Mouse (Mus musculus): ENCODE data around the gene Olfr6. TPM values are rescaled to one million over a fixed set of nuclear protein-coding genes. Genes with fewer than 3 reads are reported as not detected.

Olfr6 gene
- polyA plus RNA-seq (2014; fragmentation: Illumina TruSeq; extraction: RNeasy Lipid Tissue Mini Kit (QIAGEN cat#74804); ENCODE audit: low read depth, low replicate concordance) = not detected

GRCm38 (mm10) chr7:106963837-106964236 lies at the start of gene Olfr6:
TSS of gene Olfr6 (minus strand) at chr7:106963937.

DNA sequence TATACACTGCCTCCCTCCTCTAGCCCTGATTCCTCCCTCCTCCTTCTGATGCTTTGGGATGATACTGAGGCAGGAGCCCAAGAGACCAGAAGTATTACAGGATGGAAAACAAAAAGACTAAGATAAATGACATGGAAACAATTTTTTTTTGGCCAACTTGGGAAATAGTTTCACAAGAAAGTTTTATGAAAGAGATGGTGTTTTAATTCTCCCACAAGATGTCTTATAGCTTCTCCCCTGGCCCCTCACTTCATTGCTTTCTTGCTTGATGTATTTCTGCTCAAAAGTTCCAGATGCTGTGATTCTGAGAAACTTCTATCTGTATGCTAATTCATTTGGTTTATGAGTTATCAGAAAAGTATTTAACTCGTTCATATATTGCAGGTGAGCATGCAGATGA lies 42.2 kb upstream of the Olfr6 start, which contains the start of gene Olfr2:
TSS of gene Olfr2 (minus strand) at position 101 of the 400 bp plus-strand sequence.

DNA sequence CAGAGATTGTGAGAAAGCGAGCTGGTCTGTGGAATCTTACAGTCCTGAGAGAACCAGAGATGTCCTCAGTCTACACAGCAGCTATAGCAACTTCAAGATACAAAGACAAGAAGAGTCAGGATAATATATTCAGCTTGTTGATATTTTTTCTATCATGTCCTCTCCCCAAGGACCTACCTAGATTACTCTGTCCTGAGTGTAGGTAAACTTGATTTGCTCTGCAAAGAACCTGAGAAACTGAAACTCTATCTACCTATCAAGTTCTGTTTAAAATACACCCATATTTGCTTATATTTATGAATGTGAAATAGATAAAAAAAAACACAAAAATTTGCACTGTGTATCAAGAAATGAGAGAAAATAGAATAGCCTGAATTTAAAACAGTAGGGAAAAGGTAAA lies 11.6 kb upstream of the Olfr6 start, which contains the start of gene Olfr711:
TSS of gene Olfr711 (minus strand) at position 101 of the 400 bp plus-strand sequence.

GRCm38 (mm10) chr7:106948212-106948611 lies 15.5 kb downstream of the Olfr6 start, which contains the start of gene Olfr710:
TSS of gene Olfr710 (minus strand) at chr7:106948312.

GRCm38 (mm10) chr7:106932119-106932518 lies 31.6 kb downstream of the Olfr6 start, which contains the start of gene Olfr709-ps1:
TSS of gene Olfr709-ps1 (minus strand) at chr7:106932219.

DNA sequence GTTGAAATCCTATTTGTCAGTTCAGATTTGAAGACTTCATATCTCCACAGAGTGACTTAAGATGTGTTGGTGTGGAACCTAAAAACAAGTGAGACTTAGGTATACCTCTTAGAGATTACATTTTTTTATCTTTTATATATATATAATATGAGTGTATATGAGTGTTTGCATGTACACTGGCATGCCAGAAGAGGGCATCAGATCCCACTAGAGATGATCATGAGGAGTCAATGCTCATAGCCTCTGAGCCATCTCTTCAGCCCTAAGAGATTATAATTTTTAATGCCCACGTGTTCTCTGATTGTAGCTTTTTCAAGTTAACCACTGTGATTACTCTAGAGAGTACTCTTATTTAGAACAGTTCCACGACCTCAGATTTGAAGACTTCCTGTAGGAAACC lies 56.1 kb downstream of the Olfr6 start, which contains the start of gene Olfr1532-ps1:
TSS of gene Olfr1532-ps1 (plus strand) at position 326 of the 400 bp plus-strand sequence.

Other genes starting within 250 kb of the Olfr6 start
- gene Olfr695, start 247.5 kb downstream of the Olfr6 start, polyA plus RNA-seq (2014; fragmentation: Illumina TruSeq; extraction: RNeasy Lipid Tissue Mini Kit (QIAGEN cat#74804); ENCODE audit: low read depth, low replicate concordance) = not detected
- not detected for gene Olfr697, start 221.5 kb downstream of the Olfr6 start, polyA plus RNA-seq (2014; fragmentation: Illumina TruSeq; extraction: RNeasy Lipid Tissue Mini Kit (QIAGEN cat#74804); ENCODE audit: low read depth, low replicate concordance)
- gene Olfr698, start 208.5 kb downstream of the Olfr6 start, polyA plus RNA-seq (2014; fragmentation: Illumina TruSeq; extraction: RNeasy Lipid Tissue Mini Kit (QIAGEN cat#74804); ENCODE audit: low read depth, low replicate concordance) = not detected
- not detected for gene Olfr699, start 170.7 kb downstream of the Olfr6 start, polyA plus RNA-seq (2014; fragmentation: Illumina TruSeq; extraction: RNeasy Lipid Tissue Mini Kit (QIAGEN cat#74804); ENCODE audit: low read depth, low replicate concordance)
- gene Olfr700, start 155.1 kb downstream of the Olfr6 start, polyA plus RNA-seq (2014; fragmentation: Illumina TruSeq; extraction: RNeasy Lipid Tissue Mini Kit (QIAGEN cat#74804); ENCODE audit: low read depth, low replicate concordance) = not detected
- gene Olfr701, start 149.8 kb downstream of the Olfr6 start, polyA plus RNA-seq (2014; fragmentation: Illumina TruSeq; extraction: RNeasy Lipid Tissue Mini Kit (QIAGEN cat#74804); ENCODE audit: low read depth, low replicate concordance) = not detected
- not detected for gene Olfr702, start 130.0 kb downstream of the Olfr6 start, polyA plus RNA-seq (2014; fragmentation: Illumina TruSeq; extraction: RNeasy Lipid Tissue Mini Kit (QIAGEN cat#74804); ENCODE audit: low read depth, low replicate concordance)
- gene Olfr703, start 120.6 kb downstream of the Olfr6 start, polyA plus RNA-seq (2014; fragmentation: Illumina TruSeq; extraction: RNeasy Lipid Tissue Mini Kit (QIAGEN cat#74804); ENCODE audit: low read depth, low replicate concordance) = not detected
- not detected for gene Olfr704, start 100.8 kb downstream of the Olfr6 start, polyA plus RNA-seq (2014; fragmentation: Illumina TruSeq; extraction: RNeasy Lipid Tissue Mini Kit (QIAGEN cat#74804); ENCODE audit: low read depth, low replicate concordance)
- not detected for gene Olfr705, start 87.0 kb downstream of the Olfr6 start, polyA plus RNA-seq (2014; fragmentation: Illumina TruSeq; extraction: RNeasy Lipid Tissue Mini Kit (QIAGEN cat#74804); ENCODE audit: low read depth, low replicate concordance)
- not detected for gene Olfr706, start 75.8 kb downstream of the Olfr6 start, polyA plus RNA-seq (2014; fragmentation: Illumina TruSeq; extraction: RNeasy Lipid Tissue Mini Kit (QIAGEN cat#74804); ENCODE audit: low read depth, low replicate concordance)
- gene Olfr707, start 62.7 kb downstream of the Olfr6 start, polyA plus RNA-seq (2014; fragmentation: Illumina TruSeq; extraction: RNeasy Lipid Tissue Mini Kit (QIAGEN cat#74804); ENCODE audit: low read depth, low replicate concordance) = not detected
- not detected for gene Olfr1532-ps1, start 55.9 kb downstream of the Olfr6 start, polyA plus RNA-seq (2014; fragmentation: Illumina TruSeq; extraction: RNeasy Lipid Tissue Mini Kit (QIAGEN cat#74804); ENCODE audit: low read depth, low replicate concordance)
- gene Olfr709-ps1, start 31.7 kb downstream of the Olfr6 start, polyA plus RNA-seq (2014; fragmentation: Illumina TruSeq; extraction: RNeasy Lipid Tissue Mini Kit (QIAGEN cat#74804); ENCODE audit: low read depth, low replicate concordance) = not detected
- not detected for gene Olfr710, start 15.6 kb downstream of the Olfr6 start, polyA plus RNA-seq (2014; fragmentation: Illumina TruSeq; extraction: RNeasy Lipid Tissue Mini Kit (QIAGEN cat#74804); ENCODE audit: low read depth, low replicate concordance)
- gene Olfr711, start 11.5 kb upstream of the Olfr6 start, polyA plus RNA-seq (2014; fragmentation: Illumina TruSeq; extraction: RNeasy Lipid Tissue Mini Kit (QIAGEN cat#74804); ENCODE audit: low read depth, low replicate concordance) = not detected
- not detected for gene Olfr2, start 42.1 kb upstream of the Olfr6 start, polyA plus RNA-seq (2014; fragmentation: Illumina TruSeq; extraction: RNeasy Lipid Tissue Mini Kit (QIAGEN cat#74804); ENCODE audit: low read depth, low replicate concordance)
- not detected for gene Olfr713, start 67.2 kb upstream of the Olfr6 start, polyA plus RNA-seq (2014; fragmentation: Illumina TruSeq; extraction: RNeasy Lipid Tissue Mini Kit (QIAGEN cat#74804); ENCODE audit: low read depth, low replicate concordance)
- gene Olfr714, start 107.0 kb upstream of the Olfr6 start, polyA plus RNA-seq (2014; fragmentation: Illumina TruSeq; extraction: RNeasy Lipid Tissue Mini Kit (QIAGEN cat#74804); ENCODE audit: low read depth, low replicate concordance) = not detected
- gene Olfr17, start 129.3 kb upstream of the Olfr6 start, polyA plus RNA-seq (2014; fragmentation: Illumina TruSeq; extraction: RNeasy Lipid Tissue Mini Kit (QIAGEN cat#74804); ENCODE audit: low read depth, low replicate concordance) = not detected
- gene Olfr715b, start 146.4 kb upstream of the Olfr6 start, polyA plus RNA-seq (2014; fragmentation: Illumina TruSeq; extraction: RNeasy Lipid Tissue Mini Kit (QIAGEN cat#74804); ENCODE audit: low read depth, low replicate concordance) = not detected
- gene Olfr715, start 167.1 kb upstream of the Olfr6 start, polyA plus RNA-seq (2014; fragmentation: Illumina TruSeq; extraction: RNeasy Lipid Tissue Mini Kit (QIAGEN cat#74804); ENCODE audit: low read depth, low replicate concordance) = not detected
- gene Olfr716, start 174.4 kb upstream of the Olfr6 start, polyA plus RNA-seq (2014; fragmentation: Illumina TruSeq; extraction: RNeasy Lipid Tissue Mini Kit (QIAGEN cat#74804); ENCODE audit: low read depth, low replicate concordance) = not detected
- not detected for gene Nlrp14, start 203.1 kb upstream of the Olfr6 start, polyA plus RNA-seq (2014; fragmentation: Illumina TruSeq; extraction: RNeasy Lipid Tissue Mini Kit (QIAGEN cat#74804); ENCODE audit: low read depth, low replicate concordance)
- not detected for gene Rbmxl2, start 245.5 kb upstream of the Olfr6 start, polyA plus RNA-seq (2014; fragmentation: Illumina TruSeq; extraction: RNeasy Lipid Tissue Mini Kit (QIAGEN cat#74804); ENCODE audit: low read depth, low replicate concordance)